Mouse (Mus musculus): ENCODE measurements around the gene Far1.

The Far1 gene

GRCm38 (mm10) chr7:113513286-113513962 lies at the start of gene Far1:
Gene Far1, plus strand, starts transcription at chr7:113513834.
- DNase-seq (ENCODE audit: low read depth), result peak; percentile 90

DNA sequence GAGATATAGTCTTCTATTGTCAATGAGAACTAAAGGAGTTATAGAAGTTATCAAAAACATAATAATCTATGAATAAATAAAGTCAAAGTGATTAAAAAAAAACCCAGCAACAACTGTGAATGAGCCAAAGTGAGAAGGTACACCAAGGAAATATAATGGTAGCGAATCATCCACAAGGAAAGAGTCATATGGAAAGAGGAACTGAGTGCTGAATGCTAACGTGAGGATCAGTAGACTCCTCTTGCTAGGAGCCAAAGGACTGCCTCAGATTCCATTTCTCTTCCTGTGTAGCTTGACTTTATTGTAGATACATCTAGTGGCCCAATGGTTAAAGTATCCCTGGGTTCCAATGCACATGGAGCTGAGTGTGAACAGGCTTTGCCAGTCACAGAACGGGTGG lies 45.3 kb upstream of the Far1 start:
- no peak for DNase-seq (ENCODE audit: low read depth)

DNA sequence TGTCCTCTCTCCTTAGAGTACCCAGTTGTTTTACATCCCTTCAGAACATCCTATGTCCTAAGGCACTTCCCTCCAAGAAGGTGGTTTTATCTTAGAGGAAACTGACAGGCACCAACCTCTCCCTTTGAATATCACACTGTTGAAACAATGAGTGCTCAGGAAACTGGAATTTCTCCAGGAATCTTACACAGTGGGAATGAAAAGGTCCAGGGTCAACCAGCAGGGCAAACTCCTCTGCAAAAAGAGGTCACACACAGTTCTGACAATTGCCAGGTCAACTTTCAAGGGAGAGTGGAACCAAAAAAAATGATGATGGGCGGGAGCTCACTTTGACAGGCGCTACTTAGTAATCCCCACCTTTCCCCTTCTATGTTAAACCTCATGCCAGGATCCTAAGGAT lies 43.0 kb upstream of the Far1 start:
- no peak for DNase-seq (ENCODE audit: low read depth)

- DNase-seq (ENCODE audit: low read depth), result no peak
Measured at GRCm38 (mm10) chr7:113471653-113472052, 42.0 kb upstream of the Far1 start.

GRCm38 (mm10) chr7:113495792-113496191 lies 17.8 kb upstream of the Far1 start:
- no peak for DNase-seq (ENCODE audit: low read depth)

DNA sequence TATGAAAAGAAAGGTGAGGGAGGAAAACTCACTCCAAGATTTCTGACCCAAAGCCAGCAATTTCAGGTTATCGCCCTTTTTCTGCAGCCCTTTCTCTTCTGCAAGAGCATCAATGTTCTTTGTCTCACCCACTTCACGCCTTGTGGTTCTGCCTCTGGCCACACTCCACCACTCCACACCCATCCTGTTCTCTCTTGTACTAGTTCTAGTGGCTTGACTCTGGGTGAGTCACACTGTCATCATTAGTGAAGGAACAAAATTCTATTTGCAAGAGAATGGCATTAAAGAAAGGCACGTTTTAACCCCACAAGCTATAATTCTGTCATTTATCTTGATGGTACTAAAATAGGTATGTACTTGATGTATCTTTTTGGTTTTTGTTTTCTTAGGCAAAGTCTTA lies 15.2 kb upstream of the Far1 start:
- DNase-seq (ENCODE audit: low read depth), result no peak

DNA sequence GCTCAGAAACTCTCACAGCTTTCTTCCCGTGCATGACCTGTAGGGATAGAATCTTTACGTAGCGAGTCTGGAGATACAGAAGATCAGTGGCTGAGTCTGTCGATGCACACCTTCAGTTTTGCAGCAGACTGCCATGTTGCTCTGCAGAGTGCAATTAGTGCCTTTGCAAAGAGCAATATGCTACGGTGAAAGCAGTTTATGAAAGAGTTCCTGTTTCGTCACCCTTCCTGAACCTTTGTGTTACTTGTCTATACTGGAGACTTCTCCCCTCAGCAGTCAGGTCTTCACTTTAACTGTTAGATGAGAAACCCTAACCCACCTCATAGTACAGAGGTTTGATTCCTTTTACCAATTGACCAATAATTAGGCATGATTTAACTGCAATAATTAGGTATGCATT lies 13.8 kb upstream of the Far1 start:
- DNase-seq (ENCODE audit: low read depth), result no peak

DNA sequence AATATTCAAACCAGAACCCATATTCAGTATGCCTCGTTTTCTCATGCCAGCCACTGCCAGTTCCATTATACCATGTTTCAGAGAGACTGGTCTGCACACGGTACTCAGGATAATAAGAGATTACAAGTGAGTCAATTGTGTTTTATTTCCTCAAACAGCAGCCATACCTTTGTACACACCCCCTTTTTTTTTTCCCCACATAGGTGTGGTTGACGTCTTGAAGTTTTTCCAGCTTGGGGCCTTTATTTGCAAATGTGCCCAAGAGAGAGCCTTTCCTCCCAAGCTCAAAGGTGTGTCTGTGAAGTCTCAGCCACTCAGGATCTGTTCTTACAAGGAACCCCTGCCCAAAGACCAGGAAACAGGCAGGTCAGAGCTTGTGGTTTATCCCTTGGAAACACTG lies 11.2 kb upstream of the Far1 start:
- no peak for DNase-seq (ENCODE audit: low read depth)

DNA sequence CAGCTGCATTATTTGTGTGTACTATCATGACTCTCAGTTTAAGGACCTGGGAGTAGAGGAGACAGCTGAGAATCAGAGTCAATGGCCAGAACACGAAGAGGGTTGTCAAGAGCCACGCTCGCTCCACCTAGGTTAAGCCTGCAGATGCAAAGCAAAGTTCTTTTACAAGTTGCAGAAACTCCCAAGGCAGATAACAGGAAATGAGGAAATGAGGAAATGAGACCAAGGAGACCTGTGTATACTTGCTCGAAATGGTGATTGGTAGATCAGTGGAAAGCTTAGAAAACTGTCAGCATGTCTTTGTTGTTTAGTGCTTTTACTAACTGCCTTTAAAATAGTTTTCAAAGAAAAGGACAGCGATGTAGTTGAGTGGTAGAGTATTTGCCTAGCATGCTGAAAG lies 8.6 kb upstream of the Far1 start:
- no peak for DNase-seq (ENCODE audit: low read depth)

GRCm38 (mm10) chr7:113505516-113506045 lies 8.1 kb upstream of the Far1 start:
- DNase-seq (ENCODE audit: low read depth), result no peak

DNA sequence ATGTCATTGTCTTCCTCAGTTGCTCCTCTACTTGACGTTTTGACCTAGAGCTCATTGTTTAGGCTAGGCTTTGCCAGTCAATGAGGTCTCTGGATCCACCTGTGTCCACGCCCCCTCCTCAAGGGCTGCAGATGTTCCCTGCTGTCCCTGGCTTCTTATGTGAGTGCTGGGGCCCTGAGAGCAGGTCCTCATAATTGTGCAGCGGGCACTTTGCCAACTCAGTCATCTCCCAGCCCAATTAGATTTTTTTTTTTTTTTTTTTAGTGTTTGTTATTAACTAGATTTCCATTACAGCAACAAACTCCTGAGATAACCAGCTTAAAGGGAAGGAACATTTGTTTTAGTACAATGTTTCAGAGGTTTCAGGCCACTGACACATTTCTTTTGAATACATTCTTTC lies 5.8 kb upstream of the Far1 start:
- DNase-seq (ENCODE audit: low read depth), result no peak

- DNase-seq (ENCODE audit: low read depth), result no peak
Measured at GRCm38 (mm10) chr7:113511396-113511795, 2.2 kb upstream of the Far1 start.

- no peak for DNase-seq (ENCODE audit: low read depth)
Measured at GRCm38 (mm10) chr7:113512527-113513285, 928 bp upstream of the Far1 start.

DNA sequence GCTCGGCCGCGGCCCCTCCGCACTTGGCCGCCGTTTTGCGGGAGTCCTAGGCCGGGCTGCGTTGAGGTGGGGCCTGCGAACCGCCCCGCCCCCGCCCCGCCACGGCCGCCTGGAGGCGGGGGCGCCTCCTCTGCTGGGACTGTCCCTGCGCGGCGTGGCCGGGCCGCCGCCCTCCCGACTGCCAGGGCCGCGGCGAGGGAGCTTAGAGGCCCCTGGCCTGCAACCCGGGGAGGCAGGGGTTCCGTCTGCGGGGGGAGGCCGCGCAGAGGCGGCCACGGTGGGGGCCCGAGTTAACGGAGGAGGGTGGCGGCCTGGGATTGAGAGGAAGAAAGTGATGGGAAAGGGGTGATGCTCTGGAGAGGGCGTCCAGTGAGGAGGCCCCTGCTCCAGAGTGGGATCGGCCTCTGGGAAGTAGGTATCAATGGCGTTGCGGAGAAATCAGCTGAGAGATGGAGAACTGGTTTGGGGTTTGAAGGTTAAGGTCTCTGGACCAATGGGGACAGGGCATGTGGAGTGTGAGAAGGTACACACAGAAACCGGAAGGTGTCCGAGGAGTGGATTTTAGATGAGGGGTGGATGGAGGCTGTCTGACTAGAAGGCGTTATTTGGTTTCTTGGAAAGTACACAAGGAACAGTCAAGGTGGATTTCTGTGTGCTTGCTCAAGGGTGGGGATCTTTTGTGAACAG lies 472 bp downstream of the Far1 start:
- DNase-seq (ENCODE audit: low read depth), result no peak

DNA sequence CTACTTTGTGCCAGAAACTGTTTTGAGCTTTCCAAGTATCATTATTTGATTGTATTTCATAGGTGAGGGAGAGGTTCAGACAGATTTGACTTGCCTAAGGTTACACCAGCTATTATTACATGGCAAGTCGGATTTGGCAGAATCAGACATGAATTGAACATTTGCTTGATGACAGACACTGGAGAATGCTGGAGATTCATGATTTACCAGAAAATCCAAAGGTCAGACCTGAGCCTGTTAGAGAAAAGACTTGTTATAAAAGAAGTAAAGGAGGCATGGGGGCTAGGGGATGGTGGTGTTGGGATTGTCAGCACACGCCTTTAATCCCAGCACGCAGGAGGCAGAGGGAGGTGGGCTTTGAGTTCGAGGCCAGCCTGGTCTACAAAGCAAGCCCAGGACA lies 2.2 kb downstream of the Far1 start:
- no peak for DNase-seq (ENCODE audit: low read depth)

GRCm38 (mm10) chr7:113518419-113518818 lies 4.8 kb downstream of the Far1 start:
- DNase-seq (ENCODE audit: low read depth), result no peak

GRCm38 (mm10) chr7:113518961-113519360 lies 5.3 kb downstream of the Far1 start:
- DNase-seq (ENCODE audit: low read depth), result no peak

- DNase-seq (ENCODE audit: low read depth), result no peak
Measured at GRCm38 (mm10) chr7:113543158-113543557, 29.5 kb downstream of the Far1 start.

DNA sequence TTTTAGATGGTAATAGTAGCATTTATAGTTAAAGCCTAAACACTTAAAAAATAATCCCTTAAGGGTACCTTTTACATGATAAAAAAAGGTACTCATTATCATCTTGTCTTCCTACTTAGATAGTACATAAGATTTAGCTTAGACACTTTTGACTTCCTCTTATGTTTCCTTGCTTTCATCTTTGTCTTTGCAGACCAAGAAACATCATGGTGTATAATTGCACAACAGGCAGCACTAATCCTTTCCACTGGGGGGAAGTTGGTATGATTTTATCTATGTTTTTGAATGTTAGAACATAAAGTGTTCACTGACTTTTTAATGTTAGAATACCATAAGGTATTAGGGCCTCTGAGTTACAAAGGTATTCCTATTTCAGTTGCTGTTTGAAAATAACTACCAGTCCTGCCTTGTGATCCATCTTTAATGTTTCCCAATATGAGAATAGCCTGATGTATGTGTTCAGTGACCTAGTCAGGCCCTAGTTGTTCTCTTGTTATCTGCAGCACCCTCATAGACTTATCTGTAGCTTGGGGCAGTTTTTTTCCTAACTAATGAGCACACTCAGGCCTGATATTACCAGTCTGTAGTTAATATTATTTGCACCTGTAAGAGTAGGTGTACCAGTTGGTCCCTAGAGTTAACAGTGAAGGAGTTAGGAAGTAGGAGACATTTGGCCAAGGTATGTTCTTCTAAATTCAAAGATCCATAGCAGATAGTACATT lies 38.3 kb downstream of the Far1 start:
- DNase-seq (ENCODE audit: low read depth), result no peak

- no peak for DNase-seq (ENCODE audit: low read depth)
Measured at GRCm38 (mm10) chr7:113552508-113552907, 38.9 kb downstream of the Far1 start.

DNA sequence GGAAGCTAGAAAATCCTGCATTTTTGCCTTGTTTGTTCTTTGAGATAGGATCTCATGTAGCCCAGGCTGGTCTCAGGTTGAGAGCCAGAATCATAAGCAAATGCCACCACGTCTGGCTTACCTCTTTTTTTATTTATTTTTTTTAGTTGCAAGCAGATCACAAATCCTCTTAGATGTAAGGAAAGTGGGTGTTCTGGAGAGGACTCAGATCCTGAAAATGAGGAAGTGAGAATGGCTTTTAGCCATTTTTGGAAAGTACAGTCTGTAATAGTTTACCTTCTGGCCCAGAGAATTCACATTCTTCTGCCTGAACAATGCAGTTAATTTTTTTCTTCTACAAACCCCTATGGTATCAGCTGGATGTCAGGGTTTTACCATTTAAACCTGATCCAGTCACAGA lies 42.5 kb downstream of the Far1 start:
- DNase-seq (ENCODE audit: low read depth), result no peak

DNA sequence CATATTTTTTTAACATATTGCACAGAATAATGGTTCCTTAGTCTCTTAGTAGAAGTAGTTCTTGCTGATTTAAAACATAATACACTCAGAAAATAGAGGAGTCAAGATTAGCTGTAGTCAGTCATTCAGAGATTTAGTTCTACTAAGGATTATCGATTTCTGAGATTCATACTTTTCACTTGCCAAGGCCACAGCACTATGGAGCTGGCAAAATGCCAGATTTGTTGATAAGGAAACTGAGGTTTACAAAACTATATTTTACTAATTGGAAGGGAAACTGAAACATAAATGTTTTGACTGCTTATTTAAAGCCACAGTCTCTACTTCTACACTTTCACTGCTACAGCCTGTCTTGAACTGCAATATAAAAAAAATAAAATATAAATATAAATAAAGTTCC lies 53.3 kb downstream of the Far1 start:
- no peak for DNase-seq (ENCODE audit: low read depth)
